Mouse (Mus musculus) heart, adult 2 months (tissue): ENCODE measurements at regions not wholly inside any gene's neighbourhood (a gene's known extent, or its start where the extent isn't known, plus 50 kb on each side); places are given as distances from the start of the nearest gene placed in this dataset.

Experiments used
- DNase-seq, 2 experiments: peaks; one replicate each; pipeline ENCODE4 v3.0.0; 2021
- H3K27ac ChIP-seq: fragments of 200-600 bp; 2 replicates; pipeline ENCODE4 v1.8.1; 2022
- H3K27me3 ChIP-seq: fragments of 200-500 bp; 2 replicates; pipeline ENCODE4 v1.6.1; 2012; ENCODE audit warnings: mild to moderate bottlenecking, low read length, inconsistent platforms, mixed read lengths; ENCODE audit not compliant: control insufficient read depth, insufficient read depth
- H3K36me3 ChIP-seq: fragments of 200-500 bp; 2 replicates; pipeline ENCODE4 v1.6.1; 2012; ENCODE audit warnings: low read length, inconsistent platforms; ENCODE audit not compliant: control insufficient read depth, insufficient read depth
- H3K4me1 ChIP-seq: fragments of 200-500 bp; 2 replicates; pipeline ENCODE4 v1.6.1; 2011; ENCODE audit warnings: low read length; ENCODE audit not compliant: control insufficient read depth, insufficient read depth
- H3K4me3 ChIP-seq: fragments of 200-600 bp; 2 replicates; pipeline ENCODE4 v1.8.1; 2022
- H3K79me2 ChIP-seq: fragments of 200-500 bp; replicated peaks from 2 replicates; pipeline ENCODE4 v1.6.1; 2012; ENCODE audit warnings: mild to moderate bottlenecking, inconsistent platforms, low read length, moderate library complexity, mixed read lengths; ENCODE audit not compliant: control insufficient read depth, insufficient read depth
- H3K9ac ChIP-seq: fragments of 200-500 bp; 2 replicates; pipeline ENCODE4 v1.6.1; 2012; ENCODE audit warnings: low read depth, mild to moderate bottlenecking, control low read depth, inconsistent platforms, low read length, mixed read lengths
- CTCF ChIP-seq: fragments of 200-600 bp; IDR thresholded peaks from 2 replicates; pipeline ENCODE4 v1.8.1; 2022; ENCODE audit warnings: antibody characterized with exemption, mild to moderate bottlenecking, moderate library complexity
- EP300 ChIP-seq: fragments of 200-500 bp; IDR thresholded peaks from 2 replicates; pipeline ENCODE4 v1.6.1; 2011; ENCODE audit warnings: low read depth, low read length, control low read depth; ENCODE audit not compliant: insufficient read depth
- POLR2A ChIP-seq: fragments of 200-500 bp; IDR thresholded peaks from 2 replicates; pipeline ENCODE4 v1.6.1; 2011; ENCODE audit warnings: mild to moderate bottlenecking, low read depth, low read length, control low read depth; ENCODE audit not compliant: insufficient read depth
- WGBS: fragments of 180-500 bp; shearing (Covaris S2); methylation state at CpG from one replicate; pipeline ENCODE4 v1.1.7; 2018; 5-methylcytosine and 5-hydroxymethylcytosine counted together
- intact Hi-C: fragments of 180-260 bp; cut with DNase I; formaldehyde crosslinking; loops from one replicate; pipeline ENCODE4 v1.15.1; 2025

DNA sequence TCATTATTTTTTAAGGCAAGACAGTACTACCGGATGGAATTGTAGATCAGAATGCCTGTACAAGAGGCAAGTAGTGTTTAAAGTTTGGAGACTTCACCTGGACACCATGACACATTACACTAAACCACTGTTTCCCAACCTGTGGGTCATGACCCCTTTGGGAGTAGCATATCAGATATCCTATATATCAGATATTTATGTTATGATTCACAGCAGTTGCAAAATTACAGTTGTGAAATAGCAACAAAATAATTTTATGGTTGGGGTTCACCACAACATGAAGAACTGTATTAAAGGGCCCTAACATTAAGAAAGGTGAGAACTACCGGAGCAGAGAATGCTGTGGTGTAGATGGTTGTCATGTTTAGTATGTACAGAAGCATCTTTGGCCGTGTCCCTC, 413.2 kb upstream of the Cd180 start:
- intact Hi-C loops: no loop called here
- 89% methylated on average over 3 of the region's 3 CpGs for WGBS
- H3K27me3 ChIP-seq: no peaks in the 10 kb centered on the region
- TF ChIP-seq POLR2A (no peak), CTCF (no peak), EP300 (no peak)
- no peaks in the 10 kb centered on the region for H3K4me1 ChIP-seq
- no peak for DNase-seq
- no peaks in the 10 kb centered on the region for H3K79me2 ChIP-seq
- no peak overlapping the region for H3K4me3 ChIP-seq
- H3K9ac ChIP-seq: no peak overlapping the region
- no peak overlapping the region for H3K27ac ChIP-seq
- H3K36me3 ChIP-seq: no peaks in the 10 kb centered on the region

DNA sequence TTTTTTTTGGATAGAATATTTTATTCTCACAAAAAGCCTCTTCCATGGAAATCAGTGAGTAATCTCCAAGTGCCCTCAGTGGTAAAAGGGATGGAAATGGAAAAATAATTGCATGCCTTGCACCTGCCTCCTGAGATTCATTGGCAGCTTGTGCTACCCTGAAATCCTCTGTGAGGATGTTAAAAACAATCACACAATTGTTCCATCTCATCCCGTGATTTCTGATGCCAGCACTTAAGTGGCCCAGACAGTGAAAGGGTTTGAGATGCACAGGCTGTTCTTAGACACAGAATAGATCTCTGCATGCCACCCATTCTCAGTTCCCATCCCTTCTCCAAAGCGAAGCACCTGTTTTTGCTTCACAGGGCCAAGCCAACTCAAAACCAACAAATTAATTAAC, 398.9 kb upstream of the Cd180 start:
- 84% methylated on average over 2 of the region's 2 CpGs for WGBS
- Histone ChIP-seq H3K9ac (no peak overlapping the region), H3K4me1 (no peaks in the 10 kb centered on the region), H3K27me3 (no peaks in the 10 kb centered on the region), H3K36me3 (no peaks in the 10 kb centered on the region), H3K79me2 (no peaks in the 10 kb centered on the region), H3K4me3 (no peak overlapping the region), H3K27ac (no peak overlapping the region)
- intact Hi-C loops: no loop called here
- no peak for DNase-seq
- TF ChIP-seq CTCF: no peak
- no peak for TF ChIP-seq POLR2A
- TF ChIP-seq EP300: no peak

DNA sequence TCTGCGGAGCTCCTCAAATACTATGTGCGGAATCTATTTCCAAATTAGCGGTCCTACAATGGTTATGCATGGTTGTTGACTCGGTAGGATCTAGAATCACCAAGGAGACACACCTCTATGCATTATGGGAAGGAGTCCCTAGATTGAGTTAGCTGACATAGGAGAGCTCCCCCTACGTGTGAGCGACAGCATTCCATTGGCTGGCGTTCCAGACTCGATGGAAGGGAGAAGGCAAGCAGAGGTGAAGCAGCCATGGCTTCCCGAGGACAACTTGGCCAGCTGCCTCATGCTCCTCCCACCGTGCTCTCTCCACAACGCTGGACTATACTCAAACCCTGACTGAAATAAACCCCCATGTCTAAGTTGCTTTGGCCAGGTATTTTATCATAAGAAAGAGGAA, 398.3 kb upstream of the Cd180 start:
- Histone ChIP-seq H3K9ac (no peak overlapping the region), H3K4me1 (no peaks in the 10 kb centered on the region), H3K27ac (no peak overlapping the region), H3K36me3 (no peaks in the 10 kb centered on the region), H3K27me3 (no peaks in the 10 kb centered on the region), H3K4me3 (no peak overlapping the region), H3K79me2 (no peaks in the 10 kb centered on the region)
- DNase-seq: no peak
- intact Hi-C loops: no loop called here
- 76% methylated on average over 11 of the region's 11 CpGs for WGBS
- TF ChIP-seq CTCF (no peak), POLR2A (no peak), EP300 (no peak)

DNA sequence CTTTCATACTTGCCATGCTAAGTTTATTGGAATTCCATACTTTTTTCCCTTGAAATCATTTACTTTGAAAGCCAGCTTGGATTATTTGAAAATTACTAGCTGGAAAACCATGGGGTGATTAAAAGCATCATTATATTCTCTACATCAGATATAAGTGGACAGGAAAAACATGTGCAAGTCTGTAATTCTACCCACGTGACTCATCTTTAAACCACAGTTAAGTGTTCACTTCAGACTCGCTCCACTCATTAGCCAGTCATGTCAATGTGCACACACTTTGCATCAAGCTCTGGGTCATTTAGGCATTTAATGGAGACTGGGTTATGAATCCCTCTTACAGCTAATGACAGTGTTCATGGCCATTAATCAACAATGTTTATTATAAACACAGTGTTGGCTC, 385.4 kb upstream of the Cd180 start:
- no peak overlapping the region for H3K4me3 ChIP-seq
- intact Hi-C loops: no loop called here
- H3K9ac ChIP-seq: no peak overlapping the region
- no peak for DNase-seq
- H3K4me1 ChIP-seq: no peaks in the 10 kb centered on the region
- TF ChIP-seq POLR2A: no peak
- no peak for TF ChIP-seq EP300
- no peak for TF ChIP-seq CTCF
- no peaks in the 10 kb centered on the region for H3K36me3 ChIP-seq
- no peaks in the 10 kb centered on the region for H3K79me2 ChIP-seq
- H3K27me3 ChIP-seq: no peaks in the 10 kb centered on the region
- WGBS: 86% methylated on average over 2 of the region's 2 CpGs
- H3K27ac ChIP-seq: no peak overlapping the region

DNA sequence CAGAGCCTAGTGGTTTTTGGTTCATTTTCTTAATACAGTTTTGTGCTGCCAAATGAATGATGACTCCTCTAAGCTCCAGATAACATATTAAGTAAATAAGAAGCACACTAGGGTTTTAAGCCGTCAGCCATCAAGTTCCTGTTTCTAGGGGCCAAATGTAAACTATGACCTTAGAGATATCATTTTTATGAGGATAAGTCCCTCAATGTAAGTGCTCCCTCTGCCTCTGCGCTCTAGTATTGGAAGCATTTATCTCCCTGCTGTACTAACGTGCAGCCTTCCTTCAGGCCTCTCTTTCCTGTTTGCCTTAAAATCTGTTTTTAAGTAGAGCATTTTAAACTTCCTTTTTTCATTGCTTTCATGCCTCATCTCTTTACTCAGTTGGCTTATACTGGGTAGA, 381.3 kb upstream of the Cd180 start:
- WGBS: 37% methylated on average over 3 of the region's 3 CpGs
- no peaks in the 10 kb centered on the region for H3K79me2 ChIP-seq
- H3K4me1 ChIP-seq: no peaks in the 10 kb centered on the region
- intact Hi-C loops: loop anchor here (10.0 kb wide), 1 partner anchor 283 kb away; no protein-coding TSS in a partner anchor
- H3K9ac ChIP-seq: no peak overlapping the region
- no peak for TF ChIP-seq EP300
- TF ChIP-seq CTCF: peak; percentile 31; the same call in 1 of the 2 replicates
- H3K36me3 ChIP-seq: no peaks in the 10 kb centered on the region
- no peak for DNase-seq
- H3K4me3 ChIP-seq: no peak overlapping the region
- no peaks in the 10 kb centered on the region for H3K27me3 ChIP-seq
- H3K27ac ChIP-seq: no peak overlapping the region

DNA sequence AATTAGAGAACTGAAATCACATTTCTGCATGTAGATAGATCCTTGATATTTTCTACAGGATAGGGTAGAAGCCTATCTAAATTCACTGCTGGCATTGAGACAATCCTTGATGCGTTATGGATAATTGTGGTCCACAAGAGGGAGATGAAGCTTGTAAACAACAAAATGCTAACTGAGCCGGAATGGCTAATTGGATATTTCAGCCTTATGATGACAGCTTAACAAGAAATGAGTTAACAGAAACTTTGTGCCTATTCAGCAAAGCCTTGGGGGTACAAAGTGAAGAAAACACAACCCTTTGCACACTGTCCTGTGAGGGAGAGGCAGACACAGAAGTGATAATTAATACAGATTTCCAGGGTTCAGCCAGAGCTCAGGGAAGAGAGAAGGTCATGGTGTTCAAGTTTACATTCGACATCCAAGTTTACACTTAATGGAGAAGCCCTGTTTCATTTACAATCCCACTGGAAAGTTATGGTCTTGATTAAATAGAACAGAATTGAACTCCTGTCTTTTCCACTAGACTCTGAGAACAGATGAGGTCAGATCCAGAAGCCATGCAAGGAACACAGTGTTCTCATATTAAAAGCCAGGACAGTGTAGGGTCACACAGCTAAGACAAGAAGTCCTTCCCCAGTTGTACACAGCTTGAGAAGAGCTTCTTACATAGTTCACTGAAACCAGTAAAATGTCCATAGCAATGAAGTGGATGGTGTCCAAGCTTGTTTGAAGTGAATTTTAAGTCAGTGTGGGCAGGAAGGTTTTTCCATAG, 377.3 kb upstream of the Cd180 start:
- Histone ChIP-seq H3K9ac (no peak overlapping the region), H3K4me3 (no peak overlapping the region), H3K79me2 (no peaks in the 10 kb centered on the region), H3K27me3 (no peaks in the 10 kb centered on the region), H3K27ac (no peak overlapping the region), H3K36me3 (peaks cover 5% of the 10 kb centered on the region), H3K4me1 (peaks cover 3% of the 10 kb centered on the region; the same call in 1 of the 2 replicates)
- no peak for DNase-seq
- TF ChIP-seq POLR2A (no peak), CTCF (no peak), EP300 (no peak)
- 92% methylated on average over 3 of the region's 3 CpGs for WGBS
- intact Hi-C loops: loop anchor here (10.0 kb wide), 1 partner anchor 279 kb away; no protein-coding TSS in a partner anchor
